Mouse (Mus musculus) midbrain, postnatal 0 days (tissue): ENCODE data around the gene Cyth1. TPM values are rescaled to one million over a fixed set of nuclear protein-coding genes. Genes with fewer than 3 reads are reported as not detected.

Experiments
- ATAC-seq: fragments of 200-750 bp; cut with Nextera tagmentation; 2 replicates; pipeline ENCODE4 v1.8.0; 2017; ENCODE audit warnings: moderate number of reproducible peaks, mild to moderate bottlenecking, moderate TSS enrichment, moderate library complexity; ENCODE audit not compliant: low FRiP score
- DNase-seq: peaks from one replicate; pipeline ENCODE4 v3.0.0-alpha.2; 2015; ENCODE audit warnings: low spot score
- H3K27ac ChIP-seq: fragments of 300-500 bp; sonication (generic); 2 replicates; pipeline ENCODE4 v1.5.1; 2014; ENCODE audit warnings: low read depth, mild to moderate bottlenecking, low read length, mixed read lengths
- H3K27me3 ChIP-seq: fragments of 300-500 bp; sonication (generic); 2 replicates; pipeline ENCODE4 v1.6.1; 2014; ENCODE audit warnings: low read length, control low read depth, mixed read lengths; ENCODE audit not compliant: insufficient read depth
- H3K36me3 ChIP-seq: fragments of 300-500 bp; sonication (generic); 2 replicates; pipeline ENCODE4 v1.6.1; 2014; ENCODE audit warnings: low read length, control low read depth, mixed read lengths; ENCODE audit not compliant: insufficient read depth
- H3K4me1 ChIP-seq: fragments of 300-500 bp; sonication (generic); 2 replicates; pipeline ENCODE4 v1.6.1; 2014; ENCODE audit warnings: mild to moderate bottlenecking, control low read depth, antibody characterized with exemption, low read length, mixed read lengths; ENCODE audit not compliant: insufficient read depth
- H3K4me2 ChIP-seq: fragments of 300-500 bp; sonication (generic); 2 replicates; pipeline ENCODE4 v1.6.1; 2014; ENCODE audit warnings: low read depth, mild to moderate bottlenecking, low read length, mixed read lengths; ENCODE audit not compliant: poor library complexity, severe bottlenecking
- H3K4me3 ChIP-seq: fragments of 300-500 bp; sonication (generic); 2 replicates; pipeline ENCODE4 v1.5.1; 2014; ENCODE audit warnings: low read depth, mild to moderate bottlenecking, low read length, moderate library complexity
- H3K9ac ChIP-seq: fragments of 300-500 bp; sonication (generic); replicated peaks from 2 replicates; pipeline ENCODE4 v1.6.1; 2014; ENCODE audit warnings: mild to moderate bottlenecking, low read length, moderate library complexity, mixed read lengths; ENCODE audit not compliant: poor library complexity, severe bottlenecking
- H3K9me3 ChIP-seq: fragments of 300-500 bp; sonication (generic); 2 replicates; pipeline ENCODE4 v1.6.1; 2016; ENCODE audit warnings: low read length, control low read depth
- CTCF ChIP-seq: IDR thresholded peaks from 2 replicates; pipeline ENCODE4 v1.5.1; 2016; ENCODE audit warnings: antibody characterized with exemption, mild to moderate bottlenecking
- WGBS: fragments of 180-500 bp; shearing (Covaris S2); extraction: QIAGEN DNeasy Blood & Tissue Kit; methylation state at CpG from one replicate; pipeline ENCODE4 v1.1.7; 2014; 5-methylcytosine and 5-hydroxymethylcytosine counted together
- polyA plus RNA-seq: library from polyadenylated mRNA; unstranded; fragments of >200 nt; fragmentation: Nextera tagmentation; extraction: Ambion mirVana; gene quantifications from 2 replicates; pipeline ENCODE4 v1.2.1, GENCODE M21; 2015
- total RNA-seq: library from RNA; depleted of rRNA; stranded (reverse); fragments of >200 nt; gene quantifications from 2 replicates; pipeline ENCODE4 v1.2.3, GENCODE M21; 2014

Gene Cyth1
- total and polyA plus RNA-seq, 2 experiments from 2014 or later, result 20.0 to 40.2 TPM

DNA sequence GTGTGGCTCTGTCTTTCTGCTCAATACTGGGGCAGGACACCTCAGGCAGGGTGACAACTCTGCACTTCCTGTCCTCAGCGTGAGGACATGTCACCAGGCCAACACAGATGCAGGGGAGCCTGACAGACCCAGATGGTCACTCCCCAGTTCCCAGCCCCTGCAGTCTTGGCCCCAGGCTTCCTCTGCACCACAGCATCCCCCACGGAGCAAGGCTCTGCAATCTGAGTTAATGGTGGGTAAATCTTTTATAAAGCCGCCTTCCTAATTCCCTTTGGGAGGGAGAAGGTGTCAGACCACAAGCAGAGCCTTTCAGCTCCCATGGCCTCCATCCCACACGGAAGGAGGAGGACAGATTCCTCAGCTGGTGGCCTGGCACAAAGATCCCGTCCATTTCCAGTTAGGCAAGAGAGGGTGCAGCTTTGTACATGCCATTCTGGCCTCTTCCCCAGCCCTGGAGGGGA lies 112.2 kb downstream of the Cyth1 start:
- H3K4me3 ChIP-seq, result no peak overlapping the region
- no peak for DNase-seq
- no peak for ATAC-seq
- no peak overlapping the region for H3K27ac ChIP-seq
- TF ChIP-seq CTCF, result no peak
- H3K9me3 ChIP-seq, result no peaks in the 10 kb centered on the region
- no peaks in the 10 kb centered on the region for H3K4me1 ChIP-seq
- H3K9ac ChIP-seq, result no peak overlapping the region
- no peaks in the 10 kb centered on the region for H3K27me3 ChIP-seq
- H3K4me2 ChIP-seq, result no peak overlapping the region
- H3K36me3 ChIP-seq, result no peaks in the 10 kb centered on the region
- WGBS, result 35% methylated on average over 5 of the region's 5 CpGs

DNA sequence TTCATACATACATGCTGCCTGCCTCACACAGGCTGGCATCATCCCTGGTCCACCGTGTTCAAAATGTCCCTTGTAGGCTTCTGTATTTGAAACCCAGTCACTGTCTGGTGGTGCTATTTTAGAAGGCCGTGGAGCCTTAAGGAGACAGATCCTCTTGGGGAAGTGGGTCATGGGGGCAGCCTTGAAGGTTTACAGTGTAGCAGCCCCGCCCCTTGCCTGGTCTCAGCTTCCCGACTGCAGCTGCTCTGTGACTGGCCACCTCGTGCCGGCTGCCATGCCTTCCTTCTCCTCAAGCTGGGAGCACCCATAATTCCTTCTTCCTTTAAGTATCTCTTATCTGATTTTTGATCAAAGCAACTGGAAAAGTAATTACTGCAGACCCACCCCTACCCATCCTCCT lies 113.1 kb downstream of the Cyth1 start:
- no peak for TF ChIP-seq CTCF
- H3K27ac ChIP-seq, result no peak overlapping the region
- no peaks in the 10 kb centered on the region for H3K4me1 ChIP-seq
- H3K9ac ChIP-seq, result no peak overlapping the region
- no peak for DNase-seq
- WGBS, result 85% methylated on average over 6 of the region's 6 CpGs
- H3K27me3 ChIP-seq, result no peaks in the 10 kb centered on the region
- no peaks in the 10 kb centered on the region for H3K9me3 ChIP-seq
- H3K4me3 ChIP-seq, result no peak overlapping the region
- no peaks in the 10 kb centered on the region for H3K36me3 ChIP-seq
- H3K4me2 ChIP-seq, result no peak overlapping the region
- no peak for ATAC-seq

GRCm38 (mm10) chr11:118133752-118134169 lies 114.6 kb downstream of the Cyth1 start:
- DNase-seq (peak; percentile 61), ATAC-seq (no peak)
- Histone ChIP-seq H3K4me3 (no peak overlapping the region), H3K36me3 (no peaks in the 10 kb centered on the region), H3K9ac (no peak overlapping the region), H3K27me3 (no peaks in the 10 kb centered on the region), H3K9me3 (no peaks in the 10 kb centered on the region), H3K27ac (no peak overlapping the region), H3K4me1 (no peaks in the 10 kb centered on the region), H3K4me2 (no peak overlapping the region)
- WGBS, result 34% methylated on average over 4 of the region's 4 CpGs
- TF ChIP-seq CTCF, result no peak

- no peaks in the 10 kb centered on the region for H3K36me3 ChIP-seq
- no peak for ATAC-seq
- no peaks in the 10 kb centered on the region for H3K27me3 ChIP-seq
- WGBS, result 53% methylated on average over 9 of the region's 9 CpGs
- no peak for TF ChIP-seq CTCF
- H3K4me3 ChIP-seq, result no peak overlapping the region
- no peaks in the 10 kb centered on the region for H3K9me3 ChIP-seq
- no peak overlapping the region for H3K4me2 ChIP-seq
- no peak overlapping the region for H3K9ac ChIP-seq
- H3K4me1 ChIP-seq, result no peaks in the 10 kb centered on the region
- no peak for DNase-seq
- H3K27ac ChIP-seq, result no peak overlapping the region
These were observed 115.2 kb downstream of the Cyth1 start for GRCm38 (mm10) chr11:118133133-118133751.

GRCm38 (mm10) chr11:118132136-118132535 lies 116.3 kb downstream of the Cyth1 start:
- H3K4me3 ChIP-seq, result no peak overlapping the region
- WGBS, result 70% methylated on average over 8 of the region's 8 CpGs
- no peak overlapping the region for H3K9ac ChIP-seq
- no peaks in the 10 kb centered on the region for H3K9me3 ChIP-seq
- TF ChIP-seq CTCF, result peak; percentile 52
- ATAC-seq (no peak), DNase-seq (no peak)
- H3K36me3 ChIP-seq, result no peaks in the 10 kb centered on the region
- H3K27ac ChIP-seq, result no peak overlapping the region
- no peaks in the 10 kb centered on the region for H3K4me1 ChIP-seq
- H3K27me3 ChIP-seq, result no peaks in the 10 kb centered on the region
- H3K4me2 ChIP-seq, result no peak overlapping the region

DNA sequence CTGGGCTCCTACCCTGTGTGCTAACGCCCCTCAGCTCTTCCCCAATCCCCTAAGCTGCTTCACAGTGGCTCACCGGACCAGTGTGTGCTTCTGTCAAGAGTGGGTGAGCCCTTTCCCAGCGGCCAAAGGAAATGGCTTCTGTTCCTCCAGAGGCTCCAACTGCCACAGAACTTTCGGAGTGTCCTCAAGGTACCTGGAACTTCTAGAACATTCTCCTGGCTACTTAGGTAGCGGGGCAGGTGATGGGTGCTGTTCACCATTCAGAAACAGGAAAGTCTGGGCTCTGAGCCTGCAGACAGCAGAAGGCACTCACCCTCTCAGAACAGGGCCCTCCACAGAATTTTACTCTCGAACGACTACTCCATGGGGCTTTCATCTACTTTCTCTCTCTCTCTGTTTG lies 117.9 kb downstream of the Cyth1 start, which contains the start of gene Dnah17:
Gene Dnah17 (minus strand): TSS at position 101 of the 400 bp plus-strand sequence.
- no peak within 1 kb of the TSS for H3K4me2 ChIP-seq
- H3K27me3 ChIP-seq, result no peaks in the 10 kb centered on the region
- no peak for DNase-seq
- H3K9me3 ChIP-seq, result no peaks in the 10 kb centered on the region
- no peaks in the 10 kb centered on the region for H3K4me1 ChIP-seq
- no peak for ATAC-seq
- H3K4me3 ChIP-seq, result no peak within 1 kb of the TSS
- H3K9ac ChIP-seq, result no peak within 1 kb of the TSS
- H3K36me3 ChIP-seq, result no peaks in the 10 kb centered on the region
- 87% methylated on average over 7 of the region's 7 CpGs for WGBS
- H3K27ac ChIP-seq, result no peak within 1 kb of the TSS
- TF ChIP-seq CTCF, result no peak
